Mouse (Mus musculus): ENCODE results near the gene Rtl1.
A peak's percentile ranks its signal among the peaks of the same experiment; 100 is the strongest.

Gene Rtl1

DNA sequence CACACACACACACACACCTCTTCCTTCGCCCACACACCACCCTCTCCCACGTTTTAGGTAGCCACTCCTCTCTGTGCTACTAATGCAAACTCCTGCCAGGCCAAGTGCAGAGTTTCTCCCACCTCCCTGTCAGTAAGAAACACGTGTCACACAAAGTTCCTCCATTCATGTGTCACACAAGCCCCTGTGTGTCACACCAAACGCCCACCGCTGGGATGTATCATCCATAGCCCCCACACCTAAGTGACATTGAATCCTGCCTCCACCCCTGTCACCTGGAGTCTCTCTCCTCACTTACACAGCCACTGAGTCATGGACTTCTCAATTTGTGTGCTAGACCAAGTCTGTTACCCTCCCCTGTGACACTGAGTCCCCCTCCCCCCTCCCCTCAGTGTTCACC is 17.9 kb downstream of the Rtl1 start:
- no peak for DNase-seq (ENCODE audit: low read depth in 2 of 2, low spot score in 2 of 2)

DNA sequence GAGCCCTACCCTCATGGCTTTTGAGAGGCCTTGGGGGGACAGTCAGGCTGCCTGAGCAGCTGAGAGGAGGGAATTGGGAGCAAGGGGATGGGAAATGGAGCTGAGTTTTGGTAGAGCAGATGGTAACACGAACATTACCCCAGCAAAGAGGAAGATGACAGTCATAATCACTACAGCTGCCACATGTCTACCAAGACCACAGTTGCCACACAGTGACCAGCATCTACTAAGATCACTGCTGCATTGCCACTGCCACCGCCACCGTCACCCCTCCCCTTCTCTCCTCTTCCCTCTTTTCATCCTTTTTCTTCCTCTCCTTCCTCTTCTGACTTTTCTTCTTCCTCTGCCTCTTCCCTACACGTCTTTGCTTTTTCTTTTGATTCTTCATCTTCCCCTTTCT is 27.9 kb downstream of the Rtl1 start:
- DNase-seq (ENCODE audit: low read depth in 2 of 2, low spot score in 2 of 2) = no peak

DNA sequence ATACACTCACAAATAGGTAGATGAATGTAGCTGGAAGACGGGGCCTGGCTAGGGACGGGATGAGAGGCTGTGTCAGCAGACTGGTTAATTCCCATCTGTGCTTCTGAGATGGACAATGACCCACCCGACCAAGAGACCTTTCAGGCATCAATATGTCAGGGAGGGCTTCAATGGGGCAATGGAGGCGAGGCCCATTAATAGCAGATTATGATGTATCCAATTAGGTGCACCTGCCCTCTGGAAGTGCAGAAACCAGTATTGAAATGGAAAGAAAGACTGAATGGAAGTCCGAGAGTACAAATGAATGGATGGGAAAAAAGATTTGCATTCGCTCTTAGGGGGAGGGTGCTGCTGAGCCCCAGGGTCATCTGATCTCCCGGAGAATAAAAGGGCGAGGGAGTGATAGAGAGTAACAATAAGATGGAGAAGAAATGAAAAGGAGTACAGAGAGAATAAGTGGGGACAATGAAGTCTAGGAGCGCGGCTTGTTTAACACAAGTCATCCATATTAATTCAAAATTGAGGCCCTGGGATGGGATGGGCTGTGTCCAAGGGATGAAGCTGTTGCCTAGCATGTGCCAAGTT is 39.9 kb downstream of the Rtl1 start:
- no peak for DNase-seq (ENCODE audit: low read depth in 2 of 2, low spot score in 2 of 2)

DNA sequence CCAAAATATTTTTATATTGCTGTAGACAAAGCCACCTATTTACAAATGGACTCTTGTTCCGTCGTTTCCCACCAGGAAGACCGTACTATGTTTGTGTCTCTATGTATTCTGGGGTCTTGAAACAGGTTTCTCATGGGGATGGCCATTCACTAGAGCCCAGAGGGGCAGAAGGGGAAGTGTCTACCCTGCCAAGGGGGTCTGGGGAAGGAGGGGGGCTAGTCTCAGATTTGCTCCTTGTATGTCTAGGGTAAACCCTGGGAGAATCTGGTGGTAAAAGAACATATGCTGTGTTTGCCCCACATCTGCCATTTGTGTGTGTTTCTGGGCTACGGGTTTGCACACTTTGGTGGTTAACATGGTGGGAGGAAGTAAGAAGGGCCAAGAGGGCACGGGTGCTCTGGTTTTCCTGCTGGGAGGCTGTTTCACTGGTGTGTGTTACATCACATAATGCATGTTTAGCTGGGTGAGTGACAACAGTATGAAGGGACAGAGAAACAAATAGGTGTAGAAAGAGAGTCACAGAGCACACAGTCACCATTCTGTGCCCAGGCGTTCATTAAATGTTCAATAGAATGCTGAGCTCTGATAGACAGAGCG is 41.1 kb downstream of the Rtl1 start:
- DNase-seq (ENCODE audit: low read depth in 2 of 2, low spot score in 2 of 2) = no peak

DNA sequence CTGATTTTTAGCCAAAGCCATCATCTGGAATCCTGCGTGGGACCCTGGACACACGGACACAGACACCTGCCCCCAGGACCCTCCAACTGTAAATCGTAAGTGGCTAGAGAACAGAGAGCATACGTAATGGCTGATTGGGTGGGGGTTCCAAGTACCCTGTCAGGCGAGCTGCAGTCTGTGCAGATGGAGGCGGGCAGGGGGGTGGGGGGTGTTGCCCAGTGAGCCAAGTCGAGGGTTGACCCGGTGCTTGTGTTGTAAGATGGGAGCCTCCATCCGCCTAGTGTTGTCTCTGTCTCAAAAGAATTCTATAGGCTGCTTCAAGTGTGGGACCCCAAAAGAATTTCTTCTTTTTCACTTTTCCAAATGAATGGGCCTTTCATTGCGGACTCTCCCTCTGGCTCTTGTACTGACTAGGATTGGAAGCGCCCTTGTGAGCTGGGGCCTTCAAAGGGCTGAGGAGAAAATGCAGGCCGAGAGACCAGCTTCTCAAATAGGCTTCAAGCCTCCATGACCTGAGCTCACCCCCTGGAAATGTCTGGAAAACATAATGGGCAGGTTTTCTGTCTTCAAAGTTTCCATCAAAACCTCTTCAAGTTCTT is 41.8 kb downstream of the Rtl1 start:
- no peak for DNase-seq (ENCODE audit: low read depth in 2 of 2, low spot score in 2 of 2)

DNA sequence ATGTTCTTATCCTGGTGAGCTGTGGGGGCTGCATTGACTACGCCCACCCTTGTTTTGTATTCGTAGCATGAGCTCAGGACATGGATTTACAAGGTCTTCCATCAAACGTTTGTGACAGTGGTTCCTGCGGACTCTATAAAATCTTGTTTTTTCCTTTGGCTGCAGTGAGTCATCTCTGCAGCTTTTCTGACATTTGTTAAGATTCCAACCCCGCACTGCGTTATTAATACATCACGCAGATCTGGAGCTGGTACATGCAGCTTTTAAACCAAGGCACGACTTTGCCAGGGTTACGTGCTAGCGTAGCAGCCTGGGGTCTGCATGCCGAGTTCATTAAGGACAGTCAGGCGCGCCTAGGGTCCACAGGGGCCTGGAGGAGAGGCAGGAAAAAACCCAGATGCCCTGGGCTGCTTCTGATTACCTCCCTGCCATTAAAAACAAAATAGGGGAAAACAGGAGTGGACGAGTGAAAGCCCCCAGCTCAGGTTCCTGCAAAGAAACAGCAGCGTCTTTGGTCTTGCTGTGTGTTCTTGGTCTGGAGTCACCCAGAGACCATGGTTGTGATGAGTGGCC is 44.2 kb downstream of the Rtl1 start:
- DNase-seq (ENCODE audit: low read depth in 2 of 2, low spot score in 2 of 2) = no peak

DNA sequence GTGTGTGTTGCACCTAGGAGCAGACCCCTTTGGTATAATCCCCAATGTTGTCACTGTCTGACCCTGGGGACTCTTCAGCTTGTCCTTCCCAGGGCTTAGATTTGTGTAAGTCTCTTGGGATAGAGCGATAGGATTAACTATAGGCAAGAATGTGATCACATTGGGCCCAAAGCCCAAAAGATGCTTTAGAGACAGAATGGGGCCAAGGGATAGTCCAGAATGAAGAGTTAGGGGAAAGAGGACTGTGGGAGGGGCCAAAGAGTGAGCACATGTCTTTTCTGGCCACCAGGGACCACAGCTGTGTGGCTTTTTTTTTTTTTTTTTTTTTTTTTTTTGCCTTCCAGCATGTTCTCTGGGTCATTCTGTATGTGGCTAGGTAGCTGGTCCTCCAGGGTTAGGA is 46.6 kb downstream of the Rtl1 start:
- no peak for DNase-seq (ENCODE audit: low read depth in 2 of 2, low spot score in 2 of 2)

DNA sequence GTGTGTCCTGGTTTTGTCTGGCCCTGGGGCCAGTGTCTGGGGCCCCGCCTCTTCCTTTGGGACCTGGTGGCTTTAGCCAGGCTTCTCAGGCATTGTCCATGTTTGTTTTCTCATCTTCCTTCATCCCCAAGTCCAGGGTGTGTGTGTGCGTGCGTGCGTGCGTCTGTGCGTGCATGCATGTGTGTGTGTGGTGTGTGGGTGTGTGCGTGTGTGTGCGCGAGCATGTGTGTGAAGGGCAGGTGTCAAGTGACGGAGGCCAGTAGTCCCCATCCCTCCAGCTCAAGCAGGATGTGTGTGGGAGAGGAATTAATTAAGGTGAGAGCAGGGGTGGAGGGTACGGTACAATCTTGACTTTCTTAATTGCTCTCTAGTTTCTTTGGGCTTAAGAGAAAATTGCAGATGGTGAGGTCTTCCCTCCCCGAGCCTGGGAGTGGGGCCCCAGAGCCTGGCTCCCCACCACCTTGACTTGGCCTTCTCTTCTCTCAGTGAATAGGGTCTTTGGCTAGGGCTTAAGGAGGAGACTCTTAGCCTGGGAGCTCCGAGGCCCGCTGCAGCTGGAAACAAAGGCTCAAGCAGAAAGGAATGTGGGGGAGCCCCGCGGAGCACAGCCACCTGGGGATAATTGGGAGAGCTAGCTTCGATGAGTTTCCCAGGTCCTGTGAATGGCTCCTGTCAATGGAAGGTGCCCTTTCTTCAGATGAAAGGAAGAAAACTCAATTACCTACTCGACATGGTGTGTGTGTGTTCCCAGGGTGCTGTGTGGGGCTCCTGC is 47.2 kb downstream of the Rtl1 start:
- no peak for DNase-seq (ENCODE audit: low read depth in 2 of 2, low spot score in 2 of 2)

DNA sequence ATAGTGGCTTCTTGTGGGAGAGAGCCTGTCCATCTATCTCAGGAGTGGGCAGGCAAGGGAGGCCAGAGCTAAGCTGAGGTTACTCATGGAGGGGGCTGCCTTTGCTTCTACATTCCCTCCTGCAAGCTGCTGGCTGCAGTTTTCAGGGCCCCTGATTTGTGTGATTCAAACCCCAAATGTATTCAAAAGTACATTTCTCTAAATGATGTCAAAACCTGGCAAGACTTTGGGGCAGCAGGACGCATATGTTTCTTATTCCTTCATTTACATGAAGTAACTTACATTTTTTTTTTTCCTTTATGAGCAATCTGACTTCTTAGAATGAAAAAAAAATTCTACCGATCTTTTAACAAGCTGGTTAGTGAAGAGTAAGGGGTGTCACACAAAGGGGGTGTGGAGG is 48.4 kb downstream of the Rtl1 start:
- DNase-seq (ENCODE audit: low read depth in 2 of 2, low spot score in 2 of 2) = no peak

DNA sequence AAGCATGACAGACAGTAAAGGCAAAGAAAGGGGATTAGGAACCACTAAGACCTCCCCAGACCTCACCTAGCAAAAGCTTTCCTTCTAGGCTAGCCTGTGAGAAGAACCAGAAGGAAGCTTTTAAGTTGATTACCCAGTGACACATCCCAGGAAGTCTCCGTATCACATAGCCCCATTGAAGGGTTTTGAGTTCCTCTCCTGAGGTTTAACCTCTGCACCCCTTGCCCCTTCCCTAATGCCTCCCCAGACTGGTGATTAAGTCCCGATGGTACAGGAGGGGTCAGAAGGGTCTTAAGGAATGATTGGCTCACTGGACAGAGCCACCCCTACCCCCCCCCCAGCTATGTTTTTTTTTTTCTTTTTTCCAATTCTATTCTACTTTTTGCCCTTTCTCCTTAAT is 53.0 kb downstream of the Rtl1 start:
- no peak for DNase-seq (ENCODE audit: low read depth in 2 of 2, low spot score in 2 of 2)

DNA sequence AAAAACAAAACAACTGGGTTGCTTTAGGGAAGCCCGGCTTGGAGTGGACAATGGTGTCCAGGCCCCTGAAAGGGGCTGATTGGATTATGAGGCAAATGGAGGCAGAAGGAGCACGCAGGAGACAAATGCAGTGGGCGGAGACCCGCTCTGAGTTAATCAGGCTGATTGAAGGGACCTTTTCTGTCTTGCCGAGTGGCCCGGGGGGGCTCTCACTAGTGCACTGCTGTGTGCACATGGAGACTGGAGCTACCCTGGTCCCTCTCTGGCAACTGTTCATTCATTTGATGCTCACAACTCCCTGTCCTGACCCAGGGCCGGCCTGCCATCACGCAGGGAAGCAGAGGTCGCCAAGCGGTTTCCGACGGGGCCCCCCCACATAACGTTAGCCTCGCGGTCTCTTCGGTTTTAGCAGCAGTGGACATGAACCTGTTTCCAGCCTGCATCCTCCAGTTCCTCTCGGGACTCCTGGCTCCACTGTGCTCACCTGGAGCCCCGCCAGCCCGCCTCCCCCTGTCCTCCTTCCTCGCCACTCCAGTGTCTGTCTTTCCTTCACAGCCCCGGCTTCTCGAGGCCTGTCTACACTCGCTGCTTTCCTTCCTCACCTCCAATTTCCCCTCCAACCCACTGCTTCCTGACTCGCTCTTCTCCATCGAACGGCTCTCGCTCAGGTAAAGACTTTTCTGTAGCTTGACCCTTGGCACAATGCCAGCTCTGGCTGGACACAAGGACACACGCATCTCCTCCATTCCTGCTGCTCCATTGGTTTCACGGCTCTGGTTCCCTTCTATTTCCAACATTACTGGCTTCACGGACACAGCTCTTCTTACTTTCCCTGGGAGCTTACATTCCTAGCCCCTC is 54.0 kb downstream of the Rtl1 start:
- no peak for DNase-seq (ENCODE audit: low read depth in 2 of 2, low spot score in 2 of 2)

DNA sequence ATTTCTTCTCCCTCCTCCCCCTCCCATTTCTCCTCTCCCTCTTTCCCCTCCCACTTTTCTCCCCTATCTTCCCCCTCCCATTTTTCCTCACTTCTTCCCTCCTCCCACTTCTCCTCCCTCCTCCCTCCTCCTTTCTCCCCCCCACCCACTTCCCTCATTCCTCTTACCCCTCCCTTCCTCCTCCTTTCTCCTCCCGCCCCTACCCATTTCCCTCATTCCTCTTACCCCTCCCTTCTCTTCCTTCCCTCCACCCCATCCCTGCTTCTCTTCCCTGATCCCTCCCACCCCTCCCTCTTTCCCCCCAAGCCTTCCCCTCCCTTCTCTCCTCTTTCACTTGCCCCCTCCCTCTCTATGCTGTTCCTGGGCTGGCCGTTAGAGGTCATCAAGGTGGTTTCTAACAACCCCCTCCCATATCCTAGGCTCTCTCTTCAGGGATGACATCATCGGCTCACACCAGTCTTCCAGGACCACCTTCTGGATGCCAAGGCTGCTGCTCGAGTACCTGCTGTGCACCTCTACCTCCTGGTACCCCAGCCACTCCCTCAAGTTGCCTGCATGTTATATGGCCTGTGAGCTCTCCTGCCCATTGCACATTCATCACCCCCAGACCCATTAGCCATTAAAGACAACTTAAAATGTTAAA is 56.7 kb downstream of the Rtl1 start:
- DNase-seq (ENCODE audit: low read depth in 2 of 2, low spot score in 2 of 2) = no peak

DNA sequence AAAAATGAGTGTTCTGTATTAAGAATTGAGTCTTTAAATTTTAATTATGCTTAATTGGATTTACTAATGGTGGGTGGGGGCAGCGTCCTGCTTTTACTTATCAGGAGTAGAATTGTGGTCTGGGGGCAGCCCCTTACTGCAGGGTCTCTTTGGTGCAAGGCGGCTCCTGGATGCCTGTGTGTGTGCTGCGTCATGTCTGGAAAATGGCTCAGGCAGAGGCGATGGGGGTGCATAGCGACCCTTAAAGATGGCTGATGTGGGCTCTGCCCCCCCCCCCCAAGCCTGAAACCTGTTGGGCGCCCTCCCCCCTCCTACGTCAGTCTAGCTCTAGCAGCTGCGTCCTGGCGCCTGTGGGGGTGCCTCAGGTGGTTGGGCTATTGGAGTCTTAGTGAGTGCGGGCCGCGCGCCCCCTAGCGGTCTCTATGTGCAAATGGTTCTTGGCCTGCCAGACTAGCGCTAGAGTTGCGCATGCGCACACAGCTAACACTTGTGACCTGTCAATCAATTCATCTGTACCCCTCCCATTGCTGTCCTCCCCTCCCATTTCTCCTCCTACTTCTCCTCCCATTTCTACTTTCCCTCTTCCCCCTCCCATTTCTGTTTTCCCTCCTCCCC is 57.4 kb downstream of the Rtl1 start:
- DNase-seq (ENCODE audit: low read depth in 2 of 2, low spot score in 2 of 2) = peak; percentile 11 to 26

DNA sequence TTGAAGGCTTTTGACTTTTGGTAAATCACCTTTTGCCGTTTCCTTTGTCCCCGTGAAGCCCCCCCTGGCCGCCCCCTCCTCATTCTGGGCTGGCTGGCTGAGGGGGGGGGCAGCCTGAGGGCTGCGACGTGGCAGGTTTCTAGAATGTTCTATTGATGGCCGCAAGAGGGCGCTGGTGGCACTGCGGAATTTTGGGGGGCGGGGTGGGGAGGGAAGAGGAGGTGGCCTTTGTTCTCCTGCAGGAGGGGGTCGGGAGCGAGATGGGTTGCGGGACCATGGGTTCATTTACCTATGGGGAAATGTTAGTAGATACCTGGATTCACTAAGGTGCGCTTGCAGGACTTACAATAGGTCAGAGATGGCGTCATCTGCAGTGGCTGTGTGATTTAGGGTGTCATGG is 58.1 kb downstream of the Rtl1 start:
- DNase-seq (ENCODE audit: low read depth in 2 of 2, low spot score in 2 of 2) = no peak

DNA sequence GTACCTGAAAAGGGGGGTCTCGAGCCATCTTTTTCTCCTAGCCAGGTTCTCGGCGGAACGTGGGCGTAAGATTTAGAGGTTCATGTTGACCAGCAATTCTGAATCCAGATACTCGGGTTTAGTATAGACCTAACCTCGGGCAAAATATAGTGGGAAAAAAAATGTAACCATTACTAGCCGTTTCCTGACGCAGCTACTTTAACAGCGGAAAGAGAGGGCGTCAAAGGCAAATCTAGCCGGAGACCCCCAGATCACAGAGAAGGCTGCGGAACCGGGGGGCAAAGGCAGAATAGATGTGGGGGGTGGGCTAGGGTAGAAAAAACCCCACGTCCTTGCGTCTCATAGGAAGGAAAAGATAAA is 58.6 kb downstream of the Rtl1 start:
- no peak for DNase-seq (ENCODE audit: low read depth in 2 of 2, low spot score in 2 of 2)

DNA sequence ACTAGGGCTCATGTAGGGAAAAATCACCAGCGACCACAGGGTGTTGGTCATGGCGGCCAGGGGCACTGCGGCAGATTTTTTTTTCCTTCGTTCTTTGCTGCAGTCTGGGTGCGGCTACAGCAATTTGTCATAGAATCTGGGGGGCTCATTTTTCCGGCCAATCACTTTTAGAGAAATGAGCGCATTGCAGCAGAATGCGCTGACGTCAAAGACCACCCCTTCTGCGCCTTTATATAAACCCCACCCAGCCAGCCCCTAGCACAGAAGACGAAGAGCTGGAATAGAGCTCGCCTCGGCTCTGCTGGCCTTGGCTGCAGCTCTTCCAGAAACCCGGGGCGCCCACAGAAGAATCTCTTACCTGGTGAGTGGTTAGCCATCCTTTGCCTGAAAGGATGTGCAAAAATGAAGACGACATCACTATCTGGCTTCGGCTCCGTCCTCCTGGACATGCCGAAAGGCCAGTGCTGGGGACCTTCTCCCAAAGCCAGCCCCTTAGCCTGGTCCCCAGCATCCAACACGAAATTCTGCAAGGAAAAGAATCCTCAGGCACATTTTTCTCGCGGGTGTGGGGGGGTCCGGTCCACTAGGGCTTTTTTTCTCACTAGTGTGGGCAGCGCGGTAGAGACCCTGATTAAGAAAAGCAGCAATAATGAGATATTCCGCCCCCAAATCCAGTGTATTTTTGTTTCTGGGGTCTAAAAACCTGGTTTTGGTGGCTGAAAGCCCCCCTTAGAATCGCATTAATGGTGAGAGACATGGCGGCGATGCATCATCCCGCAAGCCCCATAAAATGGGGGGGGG is 59.2 kb downstream of the Rtl1 start:
- DNase-seq (ENCODE audit: low read depth in 2 of 2, low spot score in 2 of 2) = no peak

DNA sequence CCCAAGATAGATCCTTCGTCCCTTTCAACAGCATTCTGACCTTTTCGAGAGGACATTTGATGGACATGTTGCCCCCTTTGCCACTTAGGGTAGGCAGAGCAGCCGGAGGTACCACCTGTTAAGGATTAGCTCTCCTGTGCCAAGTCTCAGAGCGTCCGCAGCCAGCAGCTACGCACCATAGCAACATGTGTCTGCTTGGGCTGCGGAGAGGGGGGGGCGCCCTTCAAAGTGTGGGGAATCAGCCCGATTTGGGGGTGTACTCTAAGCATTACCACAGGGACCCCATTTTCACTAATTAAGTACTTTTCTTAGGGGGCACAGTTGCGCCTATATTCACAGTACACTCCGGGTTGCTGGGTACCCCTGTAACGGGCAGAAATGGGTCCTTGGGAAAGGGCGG is 60.2 kb downstream of the Rtl1 start:
- DNase-seq (ENCODE audit: low read depth in 2 of 2, low spot score in 2 of 2) = no peak

All from CD8-positive naive resting alpha-beta T cell, adult 2 months (primary cell).